Mouse (Mus musculus) mesoderm, embryonic 11.5 days (tissue): Measurements from ENCODE around the gene Slc22a4.

Experiments used
- DNase-seq: peaks from one replicate; pipeline ENCODE4 v3.0.0-alpha.2; 2012; ENCODE audit warnings: low read depth, low spot score

Gene Slc22a4

DNA sequence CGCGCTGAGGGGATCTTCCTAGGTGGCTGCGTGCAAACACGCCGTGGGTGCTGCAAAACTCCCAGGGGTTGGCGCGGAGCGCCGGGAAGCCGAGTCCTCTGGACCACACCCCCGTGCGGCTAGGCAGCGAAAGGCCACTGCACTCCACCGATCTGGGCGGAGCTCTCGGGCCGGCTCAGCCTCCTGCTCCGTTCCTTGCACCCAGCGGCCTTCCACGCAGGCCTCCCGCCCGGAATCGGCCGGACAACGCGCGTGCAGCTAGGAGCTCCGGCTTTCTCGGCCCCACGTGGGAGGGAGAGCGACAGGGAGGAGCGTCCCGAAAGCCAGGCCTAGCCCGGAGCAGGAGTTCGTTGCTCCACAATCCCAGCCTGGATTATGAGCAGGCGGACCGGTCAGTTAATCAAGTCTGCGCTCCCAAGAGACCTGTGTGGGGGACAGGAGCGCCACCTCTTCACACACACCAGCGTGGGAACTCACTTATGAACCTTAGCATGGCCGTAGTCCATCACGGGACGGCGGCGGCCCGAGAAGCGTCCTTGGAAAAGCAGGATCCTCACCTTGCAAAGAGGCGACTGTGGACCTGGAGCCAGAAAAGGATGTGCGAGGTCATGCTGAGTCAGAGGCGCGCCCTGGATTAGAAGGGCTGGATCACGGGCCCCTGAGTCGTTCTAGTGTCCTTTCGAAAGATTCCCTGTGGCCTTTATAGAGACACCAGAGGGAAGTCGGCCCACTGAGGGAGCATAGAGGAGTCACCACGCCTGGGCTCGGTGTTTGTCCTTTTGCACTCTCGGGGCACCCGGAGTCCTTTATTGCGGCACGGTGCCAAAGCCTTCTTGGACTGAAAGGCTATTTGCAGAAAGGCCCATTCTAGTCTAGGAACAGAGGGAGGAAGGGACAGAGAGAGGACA lies at the start of gene Slc22a4:
Gene Slc22a4 (minus strand): TSS at position 47 of the 908 bp plus-strand sequence.
- DNase-seq: peak; percentile 75

DNA sequence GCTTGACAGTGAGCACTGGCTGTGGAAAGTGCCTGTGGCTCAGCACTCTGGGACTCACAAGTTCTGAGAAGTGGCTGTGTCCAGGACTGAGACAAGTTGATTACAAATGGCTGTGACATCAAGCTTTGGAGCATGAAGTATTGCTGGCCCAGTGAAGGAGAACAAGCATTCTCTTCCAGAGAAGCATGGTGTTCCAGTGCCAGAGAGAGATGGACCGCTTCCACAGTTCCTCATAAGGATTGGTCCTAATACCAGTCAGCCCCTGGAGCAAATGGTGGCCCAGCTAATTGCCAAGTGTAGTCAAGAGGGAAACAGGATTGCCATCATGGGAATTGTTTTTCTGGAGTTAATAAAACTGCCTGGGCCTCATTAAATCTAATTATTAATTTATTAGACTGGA lies 48.2 kb upstream of the Slc22a4 start:
- DNase-seq: no peak

- DNase-seq: no peak
Observed at GRCm38 (mm10) chr11:54075353-54075752, 47.5 kb upstream of the Slc22a4 start.

DNA sequence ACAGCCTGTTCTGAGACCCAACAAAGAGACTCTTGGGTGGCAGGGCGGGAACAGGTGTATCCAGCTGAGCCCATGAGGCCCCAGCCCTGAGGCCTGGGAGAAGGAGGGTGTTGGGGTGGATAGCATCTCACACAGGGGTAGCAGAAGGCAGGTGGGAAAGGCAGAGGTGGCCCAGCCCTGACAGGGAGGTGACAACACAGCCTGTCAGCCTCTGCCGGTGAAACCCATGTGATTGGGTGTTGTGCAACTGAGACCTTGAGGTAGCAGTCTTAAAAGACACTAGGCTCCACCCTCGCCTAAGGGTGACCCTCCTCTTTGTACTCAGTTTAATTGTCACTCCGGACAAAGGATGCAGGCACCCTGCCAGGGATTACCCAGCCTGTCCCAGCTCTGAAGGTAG lies 45.4 kb upstream of the Slc22a4 start:
- no peak for DNase-seq

DNA sequence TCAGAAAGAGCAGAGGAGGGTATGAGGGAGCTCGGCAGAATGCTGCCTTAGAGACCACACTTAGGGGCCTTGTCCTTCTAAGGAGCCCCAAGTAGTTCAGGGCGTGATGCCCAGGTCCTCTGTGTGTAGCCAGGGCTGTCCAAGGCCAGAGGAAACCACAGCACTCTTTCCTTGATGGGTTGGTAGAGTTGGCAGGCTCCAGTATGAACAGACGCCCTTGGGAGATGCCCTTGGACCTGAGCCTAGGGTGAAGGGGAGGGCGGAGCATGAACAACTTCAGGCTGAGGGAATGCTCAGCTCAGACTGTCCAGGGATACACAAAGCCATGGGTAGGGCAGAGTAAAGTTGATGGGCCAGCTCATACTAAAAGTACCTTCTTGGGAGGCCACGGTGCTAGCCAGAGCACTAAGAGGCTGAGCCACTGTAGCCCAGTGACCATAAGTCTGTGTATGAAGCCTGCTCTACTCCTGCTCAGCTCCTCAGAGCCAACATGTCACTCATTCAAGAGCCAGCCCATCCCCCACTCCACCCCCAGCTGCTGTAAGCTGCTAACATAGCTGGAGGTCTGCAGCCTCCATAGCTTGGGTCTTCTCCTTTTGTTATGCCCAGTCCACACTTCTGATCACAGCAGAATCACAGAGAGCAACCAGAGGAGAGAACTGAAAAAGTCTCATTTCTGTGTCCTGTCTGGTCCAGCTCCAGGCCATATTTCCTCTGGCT lies 44.0 kb upstream of the Slc22a4 start:
- no peak for DNase-seq

DNA sequence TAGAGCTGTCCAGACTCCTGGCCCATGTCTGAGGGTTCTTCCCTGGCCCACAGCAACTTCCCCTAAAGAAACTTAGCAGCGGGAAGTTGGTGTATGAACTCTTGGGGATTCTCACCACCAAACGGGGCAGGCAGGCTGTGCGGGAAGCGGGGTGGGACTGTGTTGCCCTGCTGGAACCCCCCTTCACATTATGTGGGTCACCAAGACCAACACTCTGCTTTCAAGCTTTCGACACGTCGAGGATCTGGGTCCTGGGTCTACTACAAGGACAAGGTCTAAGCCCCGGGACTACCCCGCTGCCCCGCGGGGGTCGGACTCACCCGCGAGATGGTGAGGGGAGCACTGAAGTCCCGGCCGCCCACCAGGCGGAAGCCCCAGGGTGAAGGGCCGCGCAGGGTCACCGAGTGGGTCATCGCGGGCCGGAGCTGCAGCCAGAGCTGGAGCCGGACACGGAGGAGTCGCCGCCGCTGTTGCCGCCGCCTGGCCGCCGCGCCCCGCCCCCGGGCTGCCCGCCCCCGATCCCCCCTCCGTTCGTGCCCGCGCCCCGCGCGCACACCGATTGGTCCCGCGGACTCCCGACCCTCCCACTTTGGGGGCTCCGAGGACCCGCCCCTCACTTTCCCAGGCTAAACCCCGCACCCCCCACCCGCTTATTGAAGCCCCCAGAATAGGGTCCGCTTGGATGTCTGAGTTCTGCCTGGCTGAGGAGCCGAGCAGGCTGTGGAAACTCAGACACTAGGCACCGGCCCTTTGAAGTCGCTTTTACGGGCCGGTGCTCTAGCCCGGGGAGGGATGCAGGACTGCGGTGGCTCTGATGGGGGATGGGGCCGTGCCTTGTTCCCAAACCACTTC lies 40.9 kb upstream of the Slc22a4 start, which contains the start of gene Pdlim4:
Gene Pdlim4 (minus strand): TSS at position 495 of the 852 bp plus-strand sequence.
- DNase-seq: peak; percentile 82

GRCm38 (mm10) chr11:54067996-54068519 lies 40.2 kb upstream of the Slc22a4 start:
- DNase-seq: peak; percentile 20

- peak; percentile 52 for DNase-seq
Observed at GRCm38 (mm10) chr11:54067318-54067995, 39.6 kb upstream of the Slc22a4 start.

- DNase-seq: no peak
Observed at GRCm38 (mm10) chr11:54066400-54066799, 38.5 kb upstream of the Slc22a4 start.

DNA sequence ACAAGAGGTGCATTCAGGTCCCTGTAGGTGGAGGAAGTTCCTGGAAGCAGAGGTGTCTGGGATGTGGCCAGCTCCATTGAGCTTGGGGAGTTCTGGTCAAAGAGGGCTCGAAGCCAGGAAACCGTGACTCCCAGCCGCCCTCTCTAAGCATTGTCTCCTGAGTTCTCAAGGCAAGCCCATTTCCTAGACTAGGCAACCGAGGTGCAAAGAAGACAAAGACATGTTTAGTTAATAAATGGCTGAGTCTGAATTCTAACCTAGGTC lies 38.0 kb upstream of the Slc22a4 start:
- no peak for DNase-seq

DNA sequence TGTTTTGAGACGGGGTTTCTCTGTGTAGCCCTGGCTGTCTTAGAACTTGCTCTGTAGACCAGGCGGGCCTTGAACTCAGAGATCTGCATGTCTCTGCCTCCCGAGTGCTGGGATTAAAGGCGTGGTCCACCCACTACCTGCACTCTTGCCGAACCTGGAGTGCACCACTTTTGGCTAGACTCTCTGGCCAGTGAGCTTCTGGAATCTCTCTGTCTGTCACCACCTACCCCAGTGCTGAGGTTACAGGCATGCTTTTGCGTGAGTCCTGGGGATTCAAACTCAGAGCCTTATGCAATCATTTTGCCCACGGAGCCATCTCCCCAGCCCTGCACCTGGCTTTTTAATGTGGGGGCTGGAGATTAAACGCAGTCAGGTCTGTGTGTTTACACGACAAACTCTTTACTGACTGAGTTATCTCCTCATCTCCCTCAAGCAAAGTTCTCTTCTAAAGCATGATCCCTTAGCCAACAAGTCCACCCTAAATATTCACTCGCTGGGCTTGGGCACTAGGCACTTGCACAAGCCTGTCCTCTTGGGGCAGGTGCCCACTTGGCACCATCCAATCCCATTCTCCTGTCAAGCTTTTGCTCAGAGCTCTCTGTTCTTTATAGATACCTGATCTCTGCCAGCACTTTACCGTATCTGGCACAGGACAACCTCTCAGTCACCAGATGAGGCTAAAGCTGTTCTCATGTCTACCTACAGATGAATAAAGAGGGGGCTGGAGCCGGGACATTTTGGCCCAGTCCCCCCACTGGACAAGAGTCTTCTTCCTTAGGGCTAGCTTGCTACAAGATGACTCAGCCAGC lies 37.4 kb upstream of the Slc22a4 start:
- no peak for DNase-seq

GRCm38 (mm10) chr11:54064412-54064978 lies 36.6 kb upstream of the Slc22a4 start:
- DNase-seq: no peak

- DNase-seq: no peak
Observed at GRCm38 (mm10) chr11:54063472-54063775, 35.5 kb upstream of the Slc22a4 start.

DNA sequence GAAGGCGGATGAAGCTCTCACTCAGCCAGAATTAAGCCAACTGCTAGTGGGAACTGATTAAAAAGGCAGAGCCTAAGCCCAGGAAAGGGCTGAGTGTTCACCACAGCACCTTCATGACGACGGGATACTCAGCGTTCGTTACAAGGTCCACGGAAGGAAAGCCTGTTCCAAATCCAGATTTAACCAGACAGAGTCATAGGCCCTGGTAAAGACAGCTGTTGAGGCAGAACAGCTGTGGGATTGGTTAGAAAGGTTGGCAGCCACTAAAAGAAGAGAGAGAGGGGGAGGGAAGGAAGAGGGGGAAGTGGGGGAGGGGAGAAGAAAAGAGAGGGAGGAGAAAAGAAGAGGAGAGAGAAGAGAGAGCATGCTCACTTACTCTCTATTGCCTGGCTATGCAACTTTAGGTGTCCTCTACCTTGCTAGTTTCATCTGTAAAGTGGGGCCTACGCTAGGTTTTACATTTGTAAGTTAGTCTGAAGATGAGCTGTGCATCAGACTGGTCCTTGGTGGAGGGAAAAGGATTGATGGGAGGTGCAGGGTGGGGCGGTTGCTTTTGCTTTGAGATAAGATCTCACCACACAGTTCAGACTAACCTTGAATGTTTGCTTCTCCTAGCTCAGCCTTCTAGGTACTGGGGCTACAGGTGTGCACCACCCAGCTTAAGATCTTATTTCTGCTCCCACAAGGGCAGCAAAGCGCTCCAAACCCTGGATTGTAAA lies 35.0 kb upstream of the Slc22a4 start:
- DNase-seq: no peak

DNA sequence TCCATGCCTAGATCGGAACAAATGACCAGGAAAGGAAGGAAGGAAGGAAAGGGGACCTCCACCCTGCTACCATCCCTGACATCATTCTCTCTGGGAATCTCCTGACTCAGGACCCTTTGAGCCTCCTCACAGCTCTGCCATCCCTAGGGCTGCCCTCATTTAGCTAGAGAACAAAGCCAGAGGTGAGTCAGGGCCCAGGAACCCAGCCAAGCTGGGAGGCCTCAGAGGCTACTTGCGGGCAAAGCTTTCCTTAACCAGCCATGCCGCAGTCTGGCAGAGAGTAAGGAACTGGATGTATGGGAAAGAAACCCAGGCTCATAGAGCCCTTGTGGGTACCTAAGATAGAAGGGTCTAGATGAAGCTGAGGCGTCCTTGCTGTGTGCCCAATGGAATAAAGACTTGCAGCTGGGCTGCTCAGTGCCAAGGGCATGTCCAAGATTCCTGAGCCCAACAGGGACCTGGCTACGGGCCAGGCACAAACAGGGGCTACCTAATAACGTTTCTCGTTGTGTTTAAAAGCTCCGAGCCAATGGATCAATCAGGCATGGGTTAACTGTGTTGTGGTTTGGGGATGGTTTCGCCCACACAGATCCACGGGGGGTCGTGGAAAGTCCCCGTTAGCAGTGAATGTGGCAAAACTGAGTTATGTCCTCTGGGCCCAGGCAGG lies 34.3 kb upstream of the Slc22a4 start:
- DNase-seq: no peak

GRCm38 (mm10) chr11:54060316-54060715 lies 32.4 kb upstream of the Slc22a4 start:
- DNase-seq: peak; percentile 77

DNA sequence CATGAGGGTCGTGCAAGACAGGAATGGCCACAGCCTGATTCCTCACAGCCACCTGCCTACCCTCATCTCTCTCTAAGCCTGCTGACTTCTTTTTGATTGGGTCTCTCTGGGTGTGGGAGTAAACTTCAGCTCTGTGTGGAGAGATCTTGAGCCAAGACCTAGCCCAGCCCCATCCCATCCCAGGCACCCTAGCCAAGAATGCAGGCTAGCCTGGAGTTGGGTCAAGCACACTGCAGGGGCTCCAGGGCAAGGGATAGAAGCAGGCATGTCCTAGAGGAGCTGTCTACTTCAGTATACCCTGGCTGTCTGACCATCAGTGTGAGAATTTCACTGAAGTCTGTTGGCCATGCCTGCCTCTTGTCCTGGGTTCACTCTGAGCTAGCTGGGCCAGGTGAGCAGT lies 31.6 kb upstream of the Slc22a4 start:
- DNase-seq: no peak

GRCm38 (mm10) chr11:54058643-54059042 lies 30.8 kb upstream of the Slc22a4 start:
- DNase-seq: peak; percentile 27

DNA sequence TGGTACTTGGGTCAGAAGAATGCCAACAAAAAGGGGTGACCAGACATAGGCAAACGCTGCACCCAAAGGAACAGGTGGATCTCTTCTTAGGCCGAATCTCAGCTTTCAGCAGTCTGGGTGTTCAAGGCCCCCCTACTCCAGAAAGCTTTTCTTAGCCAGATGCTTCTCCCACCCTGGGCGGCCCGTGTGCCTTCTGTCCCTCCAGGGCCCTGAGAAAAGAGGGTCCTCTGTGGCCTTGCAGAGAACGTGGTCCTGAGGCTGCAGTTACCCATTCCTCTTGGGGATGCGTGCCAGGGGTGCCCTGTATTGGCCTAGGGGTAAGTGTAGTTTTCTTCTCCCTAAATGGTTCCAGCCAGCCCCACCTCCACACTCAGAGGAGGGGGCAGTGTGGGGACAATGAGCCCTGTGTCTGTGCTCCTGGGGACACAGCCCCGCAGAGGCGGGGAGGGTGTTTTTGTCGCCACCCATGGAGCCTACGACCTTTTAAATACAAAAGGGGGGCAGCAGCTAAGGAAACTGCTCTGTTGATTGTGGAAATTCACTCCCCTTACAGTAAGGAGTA lies 30.2 kb upstream of the Slc22a4 start:
- DNase-seq: peak; percentile 30
